Mouse (Mus musculus) spleen, postnatal 4 days (tissue): ENCODE data around the gene Rbbp8nl.

Experiments used
- DNase-seq, 2 experiments: peaks; one replicate each; pipeline ENCODE4 v3.0.0; 2022; ENCODE audit warnings: low spot score in 2 of 2

Gene Rbbp8nl

GRCm38 (mm10) chr2:180229129-180229528 is 60.5 kb downstream of the Rbbp8nl start:
- DNase-seq, result no peak

- peak in 1 of 2 experiments; percentile 58 for DNase-seq
These were observed 61.1 kb downstream of the Rbbp8nl start for GRCm38 (mm10) chr2:180228592-180228991.

GRCm38 (mm10) chr2:180228060-180228458 is 61.6 kb downstream of the Rbbp8nl start:
- DNase-seq, result peak in 1 of 2 experiments; percentile 58
